Mouse (Mus musculus) hindbrain, embryonic 16.5 days (tissue): ENCODE data around the gene Ctbp1. TPM values are rescaled to one million over a fixed set of nuclear protein-coding genes. Genes with fewer than 3 reads are reported as not detected.

Experiments used
- ATAC-seq: fragments of 200-750 bp; cut with Nextera tagmentation; 2 replicates; pipeline ENCODE4 v1.8.0; 2017; ENCODE audit warnings: moderate TSS enrichment, moderate library complexity
- H3K27ac ChIP-seq: fragments of 300-500 bp; sonication (generic); 2 replicates; pipeline ENCODE4 v1.5.1; 2014; ENCODE audit warnings: low read depth, mild to moderate bottlenecking, control low read depth, low read length, moderate library complexity
- H3K27me3 ChIP-seq: fragments of 300-500 bp; sonication (generic); replicated peaks from 2 replicates; pipeline ENCODE4 v1.6.1; 2014; ENCODE audit warnings: low read length; ENCODE audit not compliant: control insufficient read depth, insufficient read depth
- H3K36me3 ChIP-seq: fragments of 300-500 bp; sonication (generic); 2 replicates; pipeline ENCODE4 v1.6.1; 2014; ENCODE audit warnings: mild to moderate bottlenecking, low read length, moderate library complexity, mixed read lengths; ENCODE audit not compliant: control insufficient read depth, insufficient read depth
- H3K4me1 ChIP-seq: fragments of 300-500 bp; sonication (generic); 2 replicates; pipeline ENCODE4 v1.6.1; 2014; ENCODE audit warnings: low read depth, low read length; ENCODE audit not compliant: control insufficient read depth, insufficient read depth
- H3K4me2 ChIP-seq: fragments of 300-500 bp; sonication (generic); 2 replicates; pipeline ENCODE4 v1.6.1; 2014; ENCODE audit warnings: mild to moderate bottlenecking, low read length, control low read depth, moderate library complexity
- H3K4me3 ChIP-seq: fragments of 300-500 bp; sonication (generic); 2 replicates; pipeline ENCODE4 v1.5.1; 2014; ENCODE audit warnings: mild to moderate bottlenecking, low read length, control low read depth, moderate library complexity
- H3K9ac ChIP-seq: fragments of 300-500 bp; sonication (generic); 2 replicates; pipeline ENCODE4 v1.6.1; 2014; ENCODE audit warnings: low read depth, mild to moderate bottlenecking, control low read depth, low read length, moderate library complexity
- H3K9me3 ChIP-seq: fragments of 300-500 bp; sonication (generic); 2 replicates; pipeline ENCODE4 v1.6.1; 2014; ENCODE audit warnings: mild to moderate bottlenecking, low read length, moderate library complexity; ENCODE audit not compliant: control insufficient read depth
- WGBS: fragments of 180-500 bp; shearing (Covaris S2); extraction: QIAGEN DNeasy Blood & Tissue Kit; methylation state at CpG from one replicate; pipeline ENCODE4 v1.1.7; 2014; 5-methylcytosine and 5-hydroxymethylcytosine counted together
- polyA plus RNA-seq: library from polyadenylated mRNA; unstranded; fragments of >200 nt; fragmentation: Nextera tagmentation; extraction: Ambion mirVana; gene quantifications from 2 replicates; pipeline ENCODE4 v1.2.1, GENCODE M21; 2015

Ctbp1 gene
- polyA plus RNA-seq, 1 experiment from 2014 or later = 402 TPM

DNA sequence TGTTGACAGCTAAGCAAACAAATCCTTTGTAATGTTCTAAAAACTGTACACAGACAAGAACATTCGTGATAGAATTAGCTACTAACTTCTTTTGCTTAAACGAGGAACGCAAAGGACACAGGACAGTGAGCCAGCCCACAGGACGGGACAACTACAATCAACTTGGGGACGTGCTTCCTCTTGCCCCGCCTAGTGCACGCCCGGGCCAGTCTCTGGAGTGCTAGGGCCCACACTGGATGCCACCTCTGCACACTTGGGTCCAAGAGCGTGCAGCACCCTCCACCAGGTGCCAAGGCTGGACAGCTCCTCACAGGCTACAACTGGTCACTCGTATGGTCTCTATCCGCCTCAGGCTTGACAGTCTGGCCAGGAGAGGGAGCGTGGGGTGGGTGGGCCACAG lies 26.6 kb downstream of the Ctbp1 start:
- Histone ChIP-seq H3K9ac (no peak overlapping the region), H3K36me3 (peaks cover 51% of the 10 kb centered on the region), H3K4me3 (no peak overlapping the region), H3K4me1 (no peaks in the 10 kb centered on the region; the same call in 1 of the 2 replicates), H3K4me2 (no peak overlapping the region), H3K27ac (no peak overlapping the region), H3K27me3 (no peaks in the 10 kb centered on the region), H3K9me3 (no peaks in the 10 kb centered on the region)
- 95% methylated on average over 11 of the region's 12 CpGs for WGBS
- ATAC-seq = no peak

GRCm38 (mm10) chr5:33247387-33247786 lies 27.4 kb downstream of the Ctbp1 start:
- Histone ChIP-seq H3K27ac (peak overlapping the region; percentile 44), H3K27me3 (no peaks in the 10 kb centered on the region), H3K4me3 (no peak overlapping the region), H3K4me1 (no peaks in the 10 kb centered on the region; the same call in 1 of the 2 replicates), H3K4me2 (no peak overlapping the region), H3K9me3 (no peaks in the 10 kb centered on the region), H3K9ac (no peak overlapping the region), H3K36me3 (peaks cover 50% of the 10 kb centered on the region)
- no peak for ATAC-seq
- WGBS = 92% methylated on average over 2 of the region's 2 CpGs

DNA sequence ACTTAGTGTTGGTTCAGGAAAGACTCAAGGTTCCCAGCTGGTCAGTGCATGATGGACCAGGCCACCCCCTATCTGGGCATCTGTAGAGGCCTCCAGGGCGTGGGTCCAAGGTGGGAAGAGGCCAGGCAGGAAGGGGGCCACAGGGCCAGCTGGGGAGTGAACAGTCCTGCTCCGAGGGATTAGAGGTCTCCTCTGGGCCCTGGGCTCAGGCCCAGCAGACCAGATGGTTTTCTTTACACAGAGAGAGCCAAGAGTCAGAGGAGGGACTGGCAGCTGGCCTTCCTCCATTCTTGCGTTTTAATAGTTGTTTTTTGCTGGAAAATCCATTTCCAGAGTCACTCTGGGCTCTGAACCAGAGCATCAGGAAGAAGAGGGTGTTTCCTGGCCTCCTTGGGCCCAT lies 29.1 kb downstream of the Ctbp1 start:
- WGBS = 52% methylated on average over 3 of the region's 3 CpGs
- Histone ChIP-seq H3K27me3 (no peaks in the 10 kb centered on the region), H3K9me3 (no peaks in the 10 kb centered on the region), H3K4me2 (no peak overlapping the region), H3K27ac (peak overlapping the region; percentile 12; the same call in 1 of the 2 replicates), H3K9ac (no peak overlapping the region), H3K4me1 (peaks cover under 1% of the 10 kb centered on the region; the same call in 1 of the 2 replicates), H3K4me3 (no peak overlapping the region), H3K36me3 (peaks cover 41% of the 10 kb centered on the region)
- peak; percentile 88 for ATAC-seq

- Histone ChIP-seq H3K4me2 (no peak overlapping the region), H3K4me3 (no peak overlapping the region), H3K27me3 (no peaks in the 10 kb centered on the region), H3K9me3 (no peaks in the 10 kb centered on the region), H3K36me3 (peaks cover 29% of the 10 kb centered on the region), H3K27ac (no peak overlapping the region), H3K9ac (no peak overlapping the region), H3K4me1 (peaks cover 2% of the 10 kb centered on the region)
- WGBS = 79% methylated on average over 5 of the region's 5 CpGs
- no peak for ATAC-seq
Observed at GRCm38 (mm10) chr5:33244377-33244920, 30.3 kb downstream of the Ctbp1 start.

- WGBS = 52% methylated on average over 3 of the region's 3 CpGs
- Histone ChIP-seq H3K4me1 (peaks cover 2% of the 10 kb centered on the region), H3K4me3 (no peak overlapping the region), H3K9me3 (no peaks in the 10 kb centered on the region), H3K27ac (0 out of 2 replicates have a peak overlapping the region, but pooled peaks have one; percentile 8), H3K4me2 (no peak overlapping the region), H3K27me3 (no peaks in the 10 kb centered on the region), H3K36me3 (no peaks in the 10 kb centered on the region), H3K9ac (no peak overlapping the region)
- peak; percentile 31; the same call in 1 of the 2 replicates for ATAC-seq
Observed at GRCm38 (mm10) chr5:33239934-33240333, 34.9 kb downstream of the Ctbp1 start.

GRCm38 (mm10) chr5:33239111-33239714 lies 35.6 kb downstream of the Ctbp1 start:
- 80% methylated on average over 3 of the region's 3 CpGs for WGBS
- H3K27me3 ChIP-seq = no peaks in the 10 kb centered on the region

DNA sequence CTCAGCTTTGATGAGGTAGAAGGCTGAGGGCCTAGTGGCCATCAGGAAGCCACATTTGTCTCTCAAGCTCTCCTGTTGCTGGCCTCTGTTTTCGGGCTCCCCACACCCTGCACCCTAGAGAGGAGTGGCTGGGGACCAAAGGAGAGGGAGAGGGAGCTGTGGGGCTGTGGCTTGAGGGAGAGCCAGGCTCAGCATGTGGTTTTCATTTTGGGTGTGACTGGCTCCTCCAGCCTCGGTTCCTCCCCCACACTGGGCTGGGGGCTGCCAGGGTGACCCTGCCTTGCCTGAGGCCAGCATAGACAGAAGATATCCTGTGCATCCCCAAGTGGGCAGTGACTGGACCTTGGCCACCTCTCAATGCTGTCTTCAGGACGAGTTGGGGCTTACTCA lies 36.5 kb downstream of the Ctbp1 start:
- 73% methylated on average over 3 of the region's 3 CpGs for whole genome bisulfite sequencing
- Histone ChIP-seq H3K27ac (no peak overlapping the region), H3K9me3 (no peaks in the 10 kb centered on the region), H3K36me3 (no peaks in the 10 kb centered on the region), H3K4me2 (no peak overlapping the region), H3K27me3 (no peaks in the 10 kb centered on the region), H3K9ac (no peak overlapping the region), H3K4me1 (peaks cover 5% of the 10 kb centered on the region), H3K4me3 (no peak overlapping the region)
- no peak for ATAC-seq

More at GRCm38 (mm10) chr5:33239111-33239714, 35.6 kb downstream of the Ctbp1 start:
- H3K9ac ChIP-seq = no peak overlapping the region
- H3K27ac ChIP-seq = no peak overlapping the region
- H3K4me3 ChIP-seq = no peak overlapping the region
- H3K36me3 ChIP-seq = no peaks in the 10 kb centered on the region
- H3K9me3 ChIP-seq = no peaks in the 10 kb centered on the region
- H3K4me1 ChIP-seq = peaks cover 4% of the 10 kb centered on the region
- no peak for ATAC-seq
- H3K4me2 ChIP-seq = no peak overlapping the region

DNA sequence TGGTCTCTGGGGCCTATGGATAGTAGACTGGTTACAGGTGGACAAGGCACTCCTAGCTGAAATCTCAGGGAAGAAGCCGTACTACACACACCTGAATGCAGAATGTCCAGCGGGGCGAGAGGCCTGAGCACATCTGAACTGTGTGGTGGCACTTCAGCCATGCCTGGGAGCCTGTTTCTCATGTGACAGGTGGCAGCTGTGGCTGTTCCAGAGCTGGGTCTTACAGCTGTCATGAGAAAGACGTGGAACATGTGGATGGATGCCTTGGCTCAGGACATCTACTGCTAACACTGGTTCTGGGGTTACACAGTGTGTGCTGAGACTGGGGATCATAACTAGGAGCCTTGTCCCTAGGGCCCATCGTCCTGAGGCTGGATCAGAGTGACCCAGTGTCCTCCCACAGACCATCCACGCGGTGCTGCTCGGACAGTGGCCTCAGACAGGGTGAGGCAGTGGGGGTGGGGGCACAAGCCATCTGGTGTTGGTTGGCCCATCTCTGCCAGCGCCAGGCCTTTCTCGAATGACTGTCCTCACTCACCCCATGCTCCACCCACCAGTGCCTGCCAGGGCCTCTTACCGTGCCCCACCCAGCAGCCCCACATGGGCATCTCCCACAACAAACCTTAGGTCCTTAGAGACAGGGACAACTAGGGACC lies 37.1 kb downstream of the Ctbp1 start:
- 76% methylated on average over 11 of the region's 11 CpGs for WGBS
- no peak for ATAC-seq

GRCm38 (mm10) chr5:33234391-33235031 lies 40.3 kb downstream of the Ctbp1 start:
- H3K9me3 ChIP-seq = no peaks in the 10 kb centered on the region
- H3K27ac ChIP-seq = no peak overlapping the region
- no peak overlapping the region for H3K4me2 ChIP-seq
- H3K36me3 ChIP-seq = no peaks in the 10 kb centered on the region
- H3K4me1 ChIP-seq = peaks cover 2% of the 10 kb centered on the region; the same call in 1 of the 2 replicates
- H3K4me3 ChIP-seq = no peak overlapping the region
- 61% methylated on average over 13 of the region's 13 CpGs for WGBS
- no peak for ATAC-seq
- no peaks in the 10 kb centered on the region for H3K27me3 ChIP-seq
- H3K9ac ChIP-seq = no peak overlapping the region

More for the DNA sequence above, 37.1 kb downstream of the Ctbp1 start:
- Histone ChIP-seq H3K27ac (no peak overlapping the region), H3K9me3 (no peaks in the 10 kb centered on the region), H3K4me1 (peaks cover 5% of the 10 kb centered on the region), H3K4me3 (no peak overlapping the region), H3K27me3 (no peaks in the 10 kb centered on the region), H3K4me2 (no peak overlapping the region), H3K36me3 (no peaks in the 10 kb centered on the region), H3K9ac (no peak overlapping the region)
